Mouse (Mus musculus) bone marrow, adult 2 months (tissue): Measurements from ENCODE around the gene Ccsap.

Source experiments
- CTCF ChIP-seq: fragments of 200-500 bp; IDR thresholded peaks from 2 replicates; pipeline ENCODE4 v1.5.1; 2011; ENCODE audit warnings: low read length, control low read depth; ENCODE audit not compliant: control insufficient read depth, insufficient read depth
- POLR2A ChIP-seq: fragments of 200-500 bp; IDR thresholded peaks from 2 replicates; pipeline ENCODE4 v1.6.1; 2011; ENCODE audit warnings: low read depth, mild to moderate bottlenecking, control low read depth, low read length, borderline replicate concordance; ENCODE audit not compliant: control insufficient read depth

- TF ChIP-seq POLR2A (no peak), CTCF (no peak)
These were observed 44.7 kb downstream of the Ccsap start for GRCm38 (mm10) chr8:123815325-123815724.
